Mouse (Mus musculus) cerebellum, adult 2 months (tissue): Measurements from ENCODE around the gene Brinp1.

Experiments used
- CTCF ChIP-seq: fragments of 200-500 bp; IDR thresholded peaks from 2 replicates; pipeline ENCODE4 v1.5.1; 2011; ENCODE audit warnings: low read depth, mild to moderate bottlenecking, control low read depth, low read length, moderate library complexity, borderline replicate concordance; ENCODE audit not compliant: insufficient read depth
- POLR2A ChIP-seq: fragments of 200-500 bp; IDR thresholded peaks from 2 replicates; pipeline ENCODE4 v1.6.1; 2011; ENCODE audit warnings: low read length, control low read depth, borderline replicate concordance; ENCODE audit not compliant: insufficient read depth

DNA sequence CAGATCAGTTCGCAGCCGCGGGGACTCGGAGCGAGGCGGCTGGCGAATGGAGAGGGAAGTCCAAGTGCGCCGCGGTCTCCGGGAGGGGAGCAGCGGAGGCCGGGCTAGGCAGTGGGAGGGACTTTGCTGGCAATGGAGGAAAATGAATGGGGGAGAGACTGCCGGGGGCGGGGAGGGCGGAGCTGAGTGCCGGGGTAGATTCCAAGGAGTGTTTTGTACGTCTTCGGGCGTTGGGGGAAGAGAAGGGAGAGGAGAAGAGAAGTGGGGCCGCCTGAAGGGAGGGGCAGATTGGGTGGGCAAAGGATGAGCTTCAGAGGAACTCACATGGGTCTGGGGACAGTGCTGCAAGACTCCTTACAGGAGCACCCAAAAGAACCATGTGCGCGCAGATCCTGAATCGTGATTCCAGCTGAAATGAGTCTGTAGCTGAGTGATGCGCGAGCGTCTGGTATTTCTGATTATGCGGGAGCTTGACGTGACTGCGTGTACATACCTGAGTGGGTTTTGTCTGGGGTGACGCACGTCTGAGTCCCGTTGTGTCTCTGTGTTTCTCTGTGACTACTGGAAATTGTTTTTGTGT is at the start of gene Brinp1:
- TF ChIP-seq CTCF (no peak), POLR2A (peak; percentile 94; the same call in 1 of the 2 replicates)
